Mouse (Mus musculus) retina, embryonic 14.5 days (tissue): ENCODE results near the gene Snd1.
"Not testable (repeated sequence)": the region's sequence is repeated elsewhere in the genome, so short reads cannot be mapped to it uniquely, and the experiment has no call there.

Experiments
- DNase-seq: peaks from one replicate; pipeline ENCODE4 v3.0.0-alpha.2; 2015; ENCODE audit warnings: low spot score

Gene Snd1

GRCm38 (mm10) chr6:28905301-28905700 is 430.4 kb downstream of the Snd1 start:
- DNase-seq = no peak

GRCm38 (mm10) chr6:28909866-28910265 is 434.9 kb downstream of the Snd1 start:
- no peak for DNase-seq

- DNase-seq = no peak
These were observed 440.0 kb downstream of the Snd1 start for GRCm38 (mm10) chr6:28914981-28915380.

DNA sequence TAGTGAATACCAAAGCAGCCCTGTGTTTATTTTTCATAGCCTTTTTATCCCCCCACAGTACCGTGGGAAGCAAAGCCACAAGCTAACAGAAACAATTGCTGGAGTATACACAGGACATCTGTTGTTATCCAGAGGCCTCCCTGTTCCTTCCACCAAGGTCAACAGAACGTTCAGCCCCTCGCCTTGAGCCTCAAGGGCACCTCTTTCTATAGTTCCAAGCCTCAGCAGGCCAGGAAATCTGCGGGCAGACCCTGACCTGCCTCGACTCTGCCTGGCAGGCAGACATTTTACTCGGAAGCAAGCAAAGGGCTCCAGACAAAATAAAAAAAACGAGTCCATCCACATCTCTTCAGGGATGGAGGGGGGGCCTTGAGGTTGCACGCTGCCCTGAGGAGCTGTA is 441.7 kb downstream of the Snd1 start:
- DNase-seq = no peak

GRCm38 (mm10) chr6:28919346-28919745 is 444.4 kb downstream of the Snd1 start:
- no peak for DNase-seq

- DNase-seq = no peak
These were observed 447.4 kb downstream of the Snd1 start for GRCm38 (mm10) chr6:28922371-28922770.

- DNase-seq = no peak
These were observed 448.3 kb downstream of the Snd1 start for GRCm38 (mm10) chr6:28923091-28923824.

DNA sequence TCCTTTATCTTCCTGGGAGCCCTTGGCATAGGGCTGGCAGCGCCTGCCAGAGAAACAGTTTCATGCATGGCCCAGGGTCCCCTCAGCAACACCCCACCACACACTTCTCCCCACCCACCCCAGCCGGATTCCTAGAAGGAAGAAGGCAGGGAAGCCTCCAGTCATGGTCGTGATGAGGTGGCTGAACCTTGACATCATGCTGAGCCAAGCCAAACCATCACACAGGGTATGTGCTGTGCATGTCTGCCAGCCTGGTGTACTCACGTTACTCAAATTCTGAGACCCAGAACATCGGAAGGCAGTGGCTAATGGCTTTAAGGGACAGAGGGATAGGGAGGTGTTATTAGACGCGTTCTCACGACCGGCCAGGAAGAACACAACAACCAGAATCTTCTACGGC is 448.9 kb downstream of the Snd1 start:
- DNase-seq = no peak

DNA sequence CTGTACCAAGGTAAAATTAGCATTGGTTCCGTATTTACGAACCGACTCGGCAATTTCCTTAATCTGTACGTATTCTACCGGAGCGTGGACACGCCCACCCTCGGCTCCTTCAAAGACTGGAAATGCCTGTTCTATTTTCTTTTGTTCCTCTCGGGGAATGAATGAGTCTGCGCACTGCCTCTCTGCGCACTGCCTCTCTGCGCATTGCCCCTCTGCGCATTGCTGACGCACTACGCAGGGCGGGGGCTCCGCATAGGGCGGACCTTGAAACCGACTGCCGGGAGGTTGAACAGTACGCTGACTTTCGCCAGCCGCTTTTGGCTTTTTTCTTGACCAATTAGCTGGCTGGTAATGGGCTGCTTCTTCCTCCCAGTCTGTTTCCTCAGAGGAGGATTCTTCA is 453.0 kb downstream of the Snd1 start:
- not testable (repeated sequence) for DNase-seq

GRCm38 (mm10) chr6:28929169-28929803 is 454.3 kb downstream of the Snd1 start:
- DNase-seq = peak; percentile 35

- DNase-seq = no peak
These were observed 456.3 kb downstream of the Snd1 start for GRCm38 (mm10) chr6:28931234-28931633.

GRCm38 (mm10) chr6:28931636-28932327 is 456.8 kb downstream of the Snd1 start:
- peak; percentile 34 for DNase-seq

- peak; percentile 61 for DNase-seq
These were observed 457.5 kb downstream of the Snd1 start for GRCm38 (mm10) chr6:28932328-28932937.

DNA sequence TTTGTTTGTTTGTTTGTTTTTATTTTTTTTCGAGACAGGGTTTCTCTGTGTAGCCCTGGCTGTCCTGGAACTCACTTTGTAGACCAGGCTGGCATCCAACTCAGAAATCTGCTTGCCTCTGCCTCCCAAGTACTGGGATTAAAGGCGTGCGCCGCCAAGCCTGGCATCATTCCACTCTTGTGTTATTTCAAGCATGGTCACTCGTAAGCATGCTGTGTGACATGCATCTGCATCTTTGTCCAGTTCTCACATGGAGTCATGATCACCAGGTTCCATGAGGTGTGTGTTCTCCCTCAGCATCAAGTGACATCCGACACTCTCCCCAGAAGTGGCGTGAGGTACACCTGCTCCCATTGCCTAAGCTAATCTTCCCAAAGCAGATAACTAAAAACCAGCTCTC is 460.8 kb downstream of the Snd1 start:
- no peak for DNase-seq

GRCm38 (mm10) chr6:28947254-28947653 is 472.3 kb downstream of the Snd1 start:
- no peak for DNase-seq

- DNase-seq = peak; percentile 87
These were observed 474.3 kb downstream of the Snd1 start for GRCm38 (mm10) chr6:28949269-28949668.

GRCm38 (mm10) chr6:28955581-28955980 is 480.6 kb downstream of the Snd1 start:
- peak; percentile 76 for DNase-seq

DNA sequence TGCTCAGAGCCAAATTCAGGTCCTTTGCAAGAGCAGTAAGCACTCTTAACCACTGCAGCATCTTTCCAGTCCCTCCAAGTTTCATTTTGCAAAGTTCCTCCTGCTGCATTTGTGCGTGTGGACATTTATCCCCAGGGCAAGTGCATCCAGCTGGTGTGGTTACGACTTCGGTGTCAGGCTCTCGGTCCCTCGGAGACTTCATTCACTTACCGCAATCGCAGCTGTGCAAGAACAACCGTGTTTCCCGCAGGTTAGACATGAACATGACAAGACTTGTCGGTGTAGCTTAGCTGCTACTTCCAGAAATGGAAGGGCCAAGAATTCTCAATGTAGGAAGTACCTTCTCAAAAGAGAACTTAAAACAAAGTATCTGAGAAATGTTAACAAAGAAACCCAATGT is 482.5 kb downstream of the Snd1 start:
- peak; percentile 14 for DNase-seq

GRCm38 (mm10) chr6:28963178-28963577 is 488.2 kb downstream of the Snd1 start:
- DNase-seq = no peak

GRCm38 (mm10) chr6:28965264-28965663 is 490.3 kb downstream of the Snd1 start:
- DNase-seq = no peak

- DNase-seq = no peak
These were observed 494.7 kb downstream of the Snd1 start for GRCm38 (mm10) chr6:28969615-28970014.

GRCm38 (mm10) chr6:28970711-28971110 is 495.8 kb downstream of the Snd1 start:
- DNase-seq = no peak

- DNase-seq = no peak
These were observed 499.6 kb downstream of the Snd1 start for GRCm38 (mm10) chr6:28974498-28974897.
